In genomic region chr12:35674487-35674886, GRCm38 (mm10) we compare ENCODE assay signal across 9 mouse cellular contexts.
DNase-seq lines count a peak whose midpoint lies in the region; ATAC-seq and TF ChIP-seq lines count a peak whose summit lies in the region.
"Had no signal": no experiment of that assay in that cellular context is flagged by ENCODE, and none has a peak within 500 bp of the region (broad histone marks: within the 10 kb centered on the region; RNA-seq: fewer than 3 reads in every experiment).

No protein-coding gene starts in this region.

- H3K9ac ChIP-seq in heart, postnatal 0 days (replicated peaks; ENCODE audit: low read depth, low read length) = no peak overlapping the region
- H3K9ac ChIP-seq: heart, embryonic 15.5 days had no signal

- H3K27me3 ChIP-seq in heart, postnatal 0 days (ENCODE audit: control insufficient read depth, insufficient read depth, low read length) = no peaks in the 10 kb centered on the region
- H3K27me3 ChIP-seq: heart, embryonic 15.5 days had no signal

- TF ChIP-seq EP300 in heart, postnatal 0 days (IDR thresholded peaks at IDR 0.05; ENCODE audit: low read depth) = no peak

- intact Hi-C loops in left cerebral cortex, postnatal 14 days (cut with DNase I) = loop anchor here (10.0 kb wide), 1 partner anchor 140 kb away; the partner anchor contains the start of gene Ahr

- H3K4me2 ChIP-seq in heart, postnatal 0 days (ENCODE audit: low read depth, low read length) = no peak overlapping the region
- H3K4me2 ChIP-seq: heart, embryonic 15.5 days had no signal

- no peaks in the 10 kb centered on the region; the same call in 1 of the 2 replicates for H3K9me3 ChIP-seq in heart, postnatal 0 days (replicated peaks; ENCODE audit: control insufficient read depth, low read length)
- H3K9me3 ChIP-seq: heart, embryonic 15.5 days had no signal

- no peak overlapping the region for H3K27ac ChIP-seq in heart, postnatal 0 days (ENCODE audit: low read depth)
- H3K27ac ChIP-seq: heart, embryonic 15.5 days had no signal

- ATAC-seq in heart, postnatal 0 days (ENCODE audit: insufficient read depth, low read depth) = no peak

- peak; percentile 16 for DNase-seq in gastrocnemius, adult 18-20 months (ENCODE audit: low spot score)
- no peak for DNase-seq in gastrocnemius, adult 8-10 months (ENCODE audit: low spot score in 2 of 2)
- peak; percentile 32 to 35 for DNase-seq in B cell, adult 2 months
- peak; percentile 76 for DNase-seq in adrenal gland, postnatal 10 days
- no peak for DNase-seq in heart, postnatal 0 days (ENCODE audit: low spot score)
- DNase-seq in left cerebral cortex, postnatal 14 days (ENCODE audit: low spot score in 2 of 2) = peak; percentile 3 to 19
- DNase-seq in right cerebral cortex, postnatal 10 days (ENCODE audit: low spot score in 2 of 2) = peak; percentile 21 to 22
- no peak for DNase-seq in MN1 (ENCODE audit: low spot score)

- 48% methylated on average over 6 of the region's 6 CpGs for whole genome bisulfite sequencing in heart, postnatal 0 days

- H3K4me1 ChIP-seq in heart, postnatal 0 days (ENCODE audit: control insufficient read depth, insufficient read depth) = no peaks in the 10 kb centered on the region
- H3K4me1 ChIP-seq: heart, embryonic 15.5 days had no signal

- H3K36me3 ChIP-seq in heart, postnatal 0 days (replicated peaks; ENCODE audit: control insufficient read depth, insufficient read depth, low read length) = no peaks in the 10 kb centered on the region
- H3K36me3 ChIP-seq: heart, embryonic 15.5 days had no signal

- peak; percentile 16; the same call in 1 of the 2 replicates for TF ChIP-seq CTCF in heart, postnatal 0 days (IDR thresholded peaks at IDR 0.05; ENCODE audit: low read depth)

- no peak overlapping the region for H3K4me3 ChIP-seq in heart, postnatal 0 days (ENCODE audit: low read depth, low read length)
- H3K4me3 ChIP-seq: heart, embryonic 15.5 days had no signal

Comparison
In these comparisons a context has a peak if more than half of its experiments do, and no peak if none do; other contexts are left out.
1. DNase-seq: peak in gastrocnemius, adult 18-20 months (single experiment), B cell, adult 2 months (2 of 2), adrenal gland, postnatal 10 days (single experiment), left cerebral cortex, postnatal 14 days (2 of 2) and right cerebral cortex, postnatal 10 days (2 of 2); none in gastrocnemius, adult 8-10 months (0 of 2), heart, postnatal 0 days (single experiment) and MN1 (single experiment).